Mouse (Mus musculus): ENCODE data around the gene Tpbgl.

Tpbgl gene

DNA sequence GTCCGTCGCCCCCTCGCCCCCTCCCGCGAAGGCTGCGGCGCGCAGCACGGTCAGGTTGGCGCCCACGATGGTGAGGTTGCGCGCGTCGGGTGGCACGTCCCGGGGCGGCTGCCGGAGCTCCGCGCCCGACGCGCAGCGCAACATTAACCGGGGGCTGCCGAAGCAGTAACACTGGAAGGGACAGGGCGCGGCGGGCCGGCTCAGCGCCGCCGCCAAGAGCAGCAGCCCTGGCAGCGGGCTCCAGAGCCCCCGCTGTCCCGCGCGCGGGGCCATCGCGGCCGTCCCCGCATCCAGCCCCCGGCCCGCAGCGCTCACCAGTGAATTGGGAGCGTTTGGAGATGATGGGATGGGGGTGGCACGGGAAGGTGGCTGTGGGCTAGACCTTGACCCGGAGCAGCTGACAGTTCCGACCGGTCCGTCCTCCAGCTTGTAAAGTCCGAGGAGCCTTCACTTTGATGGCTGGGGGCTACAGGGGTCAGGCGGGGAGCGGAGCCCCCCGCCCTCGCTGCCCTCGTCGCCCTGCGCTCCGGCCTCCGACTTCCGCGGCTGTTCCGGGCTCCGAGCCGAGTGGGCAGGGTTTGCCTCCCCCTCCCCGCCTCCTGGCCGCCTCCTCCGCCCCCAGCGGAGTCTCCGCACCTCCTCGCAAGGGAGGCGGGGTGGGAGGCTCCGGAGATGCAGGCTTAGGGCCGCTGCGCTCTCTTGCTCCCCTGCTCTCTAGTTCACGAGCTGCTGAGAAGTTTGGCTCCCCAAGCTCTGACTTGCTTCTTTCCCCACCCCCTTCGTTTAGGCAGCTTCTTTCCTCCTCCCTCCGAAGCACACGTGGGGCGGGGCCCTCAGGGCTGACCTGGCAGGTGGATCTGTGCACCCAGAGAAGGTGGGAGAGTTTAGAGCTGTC lies at the start of gene Tpbgl:
Tpbgl (minus strand) TSS at position 728 of the 895 bp plus-strand sequence.
- DNase-seq: peak; percentile 39 to 41

DNA sequence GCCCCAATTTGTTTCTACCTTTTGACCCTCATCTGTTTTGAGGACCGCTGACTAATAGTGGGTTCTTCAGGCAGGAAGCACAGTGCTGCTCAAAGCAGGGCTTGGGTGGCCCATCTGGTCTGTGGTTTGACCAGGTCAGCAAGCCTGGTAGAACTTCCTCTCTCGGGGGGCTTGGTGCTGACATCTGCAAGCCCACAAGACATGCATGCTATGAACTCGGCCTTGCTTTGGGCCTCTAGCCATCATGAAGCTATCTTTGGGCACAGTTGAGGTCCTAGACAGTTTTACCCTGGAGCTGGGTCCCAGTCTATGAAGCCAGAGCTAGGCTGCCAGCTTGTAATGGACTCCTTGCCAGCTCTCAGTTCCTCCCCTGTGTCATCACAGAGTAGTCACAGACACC lies 48.0 kb upstream of the Tpbgl start:
- DNase-seq: peak in 1 of 2 experiments; percentile 14

DNA sequence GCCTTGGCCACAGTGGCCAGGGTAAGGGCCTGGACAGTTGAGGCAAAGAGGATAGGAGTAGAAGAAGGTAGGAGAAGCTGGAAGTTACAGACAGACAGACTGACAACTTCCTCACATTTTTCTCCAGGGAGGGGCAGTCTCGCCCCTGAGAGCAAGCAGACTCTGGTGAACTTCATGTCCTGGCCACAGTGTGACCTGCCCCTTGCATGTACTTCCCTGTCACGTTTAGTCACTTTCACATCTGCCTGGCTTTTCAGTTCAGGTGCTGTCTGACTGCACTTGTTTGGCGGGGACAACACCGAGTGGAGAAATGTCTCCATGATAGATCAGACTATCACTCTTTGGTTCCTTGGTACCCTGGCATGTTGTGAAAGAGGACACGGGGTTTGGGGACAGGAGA lies 47.3 kb upstream of the Tpbgl start:
- no peak for DNase-seq

DNA sequence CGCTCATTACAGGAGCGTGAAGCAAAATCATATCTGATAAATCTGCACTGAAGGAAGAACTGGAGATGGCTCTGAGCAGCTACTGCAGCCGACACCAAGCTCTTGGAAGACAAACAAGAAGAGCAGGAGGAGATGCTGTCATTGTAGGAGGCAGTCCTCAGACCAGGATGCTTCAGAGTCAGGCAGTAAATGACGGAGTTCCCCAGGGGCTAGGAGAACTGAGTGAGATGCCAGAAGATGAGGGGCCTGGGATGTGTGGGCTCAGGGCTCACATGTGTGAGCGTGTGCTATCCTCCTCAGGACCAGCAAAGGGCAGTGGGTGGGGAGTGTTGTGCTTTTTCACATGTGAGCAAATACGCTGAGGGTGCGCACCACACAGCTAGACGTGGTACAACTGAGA lies 46.3 kb upstream of the Tpbgl start:
- no peak for DNase-seq

DNA sequence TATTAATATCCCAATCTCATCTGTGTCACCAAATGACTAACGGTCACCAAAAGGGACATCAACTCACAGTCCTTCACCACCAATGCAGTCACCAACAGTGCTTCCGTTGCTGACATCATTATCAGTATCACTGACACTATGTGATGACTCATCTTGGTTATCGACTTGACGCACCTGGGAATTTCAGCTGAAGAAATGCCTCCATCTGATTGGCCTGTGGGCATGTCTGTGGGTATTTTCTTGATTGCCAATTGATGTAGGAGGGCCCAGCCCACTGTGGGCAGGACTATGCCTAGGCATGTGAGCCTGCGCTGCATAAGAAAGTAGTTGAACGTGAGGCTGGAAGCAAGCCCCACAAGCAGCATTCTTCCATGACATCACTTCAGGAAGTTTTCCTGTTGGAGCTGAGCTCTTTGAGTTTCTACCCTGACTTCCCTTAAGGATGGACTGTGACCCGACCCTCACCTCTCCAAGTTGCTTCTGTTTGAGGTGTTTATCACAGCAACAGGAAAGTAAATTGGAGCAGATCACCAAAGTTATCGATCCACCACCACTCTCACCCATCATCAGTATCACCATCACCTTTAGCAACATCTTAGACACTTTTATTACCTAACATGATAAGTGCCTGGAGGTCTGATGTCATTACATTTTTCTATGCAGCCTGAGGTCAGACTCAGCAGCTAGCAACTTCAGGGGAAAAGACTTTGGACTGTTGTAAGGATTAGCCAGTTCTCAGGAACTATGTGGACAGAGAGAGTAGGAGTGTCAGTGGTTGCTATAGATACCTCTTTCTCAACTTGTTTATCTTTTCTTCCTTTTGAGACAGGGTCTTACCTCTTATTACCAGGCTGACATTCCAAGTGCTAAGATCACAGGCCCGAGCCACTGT lies 44.9 kb upstream of the Tpbgl start:
- DNase-seq: no peak

DNA sequence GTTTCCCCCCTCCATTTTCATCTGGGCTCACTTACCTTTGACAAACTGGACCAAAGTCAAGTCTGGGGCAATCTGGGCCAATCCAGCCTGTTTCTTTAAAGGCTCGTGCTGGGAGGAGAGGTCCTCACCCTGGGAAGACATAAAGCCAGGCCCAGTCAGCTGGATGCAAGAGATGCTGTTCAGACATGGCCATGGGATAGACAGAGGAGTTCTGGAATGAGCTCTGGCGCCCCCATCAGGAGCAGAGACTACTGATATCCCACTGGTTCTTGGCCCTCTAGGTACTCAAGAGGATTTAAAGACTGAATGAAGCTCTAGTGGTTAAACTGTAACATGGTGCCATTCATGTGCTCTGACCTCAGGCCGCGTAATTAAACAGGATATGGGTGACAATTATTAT lies 44.0 kb upstream of the Tpbgl start:
- DNase-seq: no peak

DNA sequence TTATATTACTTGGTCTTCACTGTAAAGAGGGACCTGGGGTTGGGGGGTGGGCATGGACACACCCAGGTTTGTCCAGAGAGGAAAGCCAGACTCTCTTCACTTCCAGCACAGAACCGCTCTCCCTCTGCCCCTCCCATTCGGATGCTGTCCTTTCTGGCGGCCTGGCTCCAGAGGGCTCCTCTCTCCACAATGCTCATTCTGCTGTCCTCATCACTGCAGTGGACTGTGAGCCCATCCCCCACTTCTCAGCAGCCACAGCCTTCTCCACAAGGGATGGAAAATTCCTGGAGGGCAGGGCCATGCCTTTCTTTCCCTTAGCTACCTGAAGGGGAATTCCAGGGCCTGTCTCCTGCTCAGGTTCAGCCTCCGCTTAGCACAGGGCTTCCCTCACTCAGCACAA lies 41.9 kb upstream of the Tpbgl start:
- no peak for DNase-seq

DNA sequence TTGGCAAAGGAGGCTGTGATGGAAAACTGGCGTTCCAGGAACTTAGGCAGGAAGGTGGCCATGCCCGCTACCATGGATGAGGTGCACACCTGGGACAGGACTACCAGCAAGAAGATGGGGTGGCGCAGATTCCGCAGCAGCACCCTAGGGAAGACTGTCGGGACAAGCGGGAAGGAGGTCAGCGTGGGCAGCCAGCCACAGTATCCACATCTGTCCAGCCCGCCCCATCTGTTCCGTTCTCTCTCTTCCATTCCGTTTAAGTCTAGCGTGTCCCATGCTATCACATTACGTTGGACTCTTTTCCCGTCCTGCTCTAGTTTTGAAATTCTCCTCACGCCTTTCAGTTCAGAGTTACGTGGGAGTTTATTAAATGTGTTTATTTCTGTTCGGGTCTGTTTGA lies 40.2 kb upstream of the Tpbgl start:
- DNase-seq: no peak

DNA sequence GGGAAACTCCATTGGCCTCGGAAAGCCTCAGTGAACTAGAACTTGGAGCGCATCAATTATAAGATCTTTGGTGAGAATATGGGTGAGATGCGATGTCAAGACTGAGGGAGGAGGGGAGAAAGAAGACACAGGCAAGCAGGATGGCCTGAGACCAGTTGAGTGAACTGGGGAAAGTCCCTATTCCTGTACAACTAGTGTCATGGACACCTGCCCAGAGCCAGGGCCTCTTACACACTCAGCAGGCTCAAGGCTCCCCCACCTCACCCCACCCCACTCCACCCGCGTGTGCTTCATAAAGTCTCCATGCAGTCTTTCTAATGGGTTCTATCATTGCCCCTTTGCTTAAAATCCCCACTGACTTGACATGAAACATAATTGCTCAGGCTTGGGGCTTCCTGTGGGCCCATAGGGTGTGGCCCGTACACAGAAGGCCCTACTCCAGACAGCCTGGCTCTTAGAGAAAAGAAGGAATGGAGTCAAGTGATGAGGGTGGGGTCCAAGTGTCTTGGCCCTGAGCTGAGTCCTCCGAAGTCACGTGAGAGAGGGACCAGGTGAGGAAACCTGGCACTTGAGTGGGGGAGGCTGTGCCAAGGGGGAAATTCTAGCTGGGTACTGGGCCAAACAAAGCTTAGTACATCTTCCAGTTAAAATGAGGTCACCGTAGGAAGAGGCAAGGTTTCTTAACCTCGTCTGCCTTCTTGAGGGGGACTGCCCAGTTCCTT lies 39.0 kb upstream of the Tpbgl start:
- DNase-seq: no peak

DNA sequence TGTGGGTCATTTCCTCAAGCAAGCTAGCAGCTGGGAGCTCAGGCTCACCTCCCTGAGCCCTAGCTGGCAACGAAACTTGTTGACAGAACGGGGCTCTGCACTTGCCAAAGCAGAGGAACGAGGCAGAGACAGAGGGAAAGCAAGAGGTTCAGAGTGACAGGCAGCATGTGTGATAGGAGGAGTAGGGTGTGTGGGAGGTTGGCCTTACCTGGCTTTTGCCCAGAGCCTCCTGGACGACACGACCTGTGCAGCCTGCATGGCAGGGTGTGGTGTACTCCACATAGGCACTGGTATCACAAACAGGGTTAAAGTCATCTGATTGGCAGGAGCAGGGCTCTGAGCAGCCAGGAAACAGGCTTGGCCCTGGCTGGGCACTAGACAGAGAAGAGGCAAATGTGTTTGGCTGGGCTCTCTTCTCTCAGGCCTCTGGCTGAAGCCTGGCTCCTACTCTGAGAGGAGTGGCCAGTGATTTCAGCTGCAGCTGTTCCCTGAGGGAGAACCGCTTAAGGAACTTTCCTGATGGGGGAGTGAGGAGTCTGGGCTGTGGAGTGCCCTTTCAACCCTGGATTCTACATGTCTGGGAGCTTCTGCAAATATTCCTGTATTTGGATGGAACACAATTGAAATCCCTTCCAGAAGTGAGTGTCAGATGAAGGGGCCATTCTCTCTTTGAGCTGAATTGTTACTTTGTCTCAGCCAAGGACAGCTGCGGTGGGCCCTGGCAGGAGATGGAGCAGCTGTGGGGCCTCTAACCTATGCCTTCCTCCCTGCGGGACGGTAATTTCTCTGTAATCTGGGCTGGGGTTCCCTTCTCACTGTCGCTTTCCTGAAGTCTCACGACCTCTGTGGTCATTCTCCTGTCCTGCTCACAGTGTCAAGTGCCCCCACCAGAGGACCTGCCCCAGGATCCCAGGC lies 37.9 kb upstream of the Tpbgl start:
- no peak for DNase-seq

DNA sequence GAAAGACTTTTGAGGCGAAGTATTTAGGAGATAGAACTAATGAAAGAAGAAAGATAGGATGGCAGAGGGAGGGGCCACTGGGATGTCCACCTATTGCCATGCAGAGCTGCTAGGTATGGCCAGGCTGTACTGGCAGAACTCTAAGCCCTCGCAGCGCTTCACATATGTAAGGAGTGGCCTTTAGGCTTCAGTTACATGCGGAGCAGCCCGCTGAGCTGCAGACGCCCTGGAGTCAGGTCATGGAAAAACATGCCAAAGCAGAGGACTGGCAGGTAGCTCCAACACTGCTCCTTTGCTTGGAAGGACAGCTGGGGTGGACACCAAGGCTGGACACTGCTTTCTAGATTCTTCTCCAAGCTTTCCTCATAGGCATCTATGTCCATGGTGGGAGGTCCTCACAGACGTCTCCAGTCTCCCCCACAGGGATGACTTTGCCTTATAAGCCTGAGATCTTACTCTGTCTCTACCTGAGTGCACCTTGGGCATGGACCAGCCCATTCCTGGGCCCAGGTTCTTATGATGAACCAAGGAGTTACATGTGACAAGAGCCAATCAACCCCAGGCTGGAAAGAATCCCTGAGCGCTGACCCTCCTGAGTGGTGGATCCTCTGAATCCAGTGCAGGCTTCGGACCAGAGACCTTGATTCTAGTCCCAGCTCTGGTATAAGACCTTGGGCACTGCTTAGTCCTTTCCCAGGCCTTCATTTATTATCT lies 36.8 kb upstream of the Tpbgl start:
- no peak for DNase-seq

DNA sequence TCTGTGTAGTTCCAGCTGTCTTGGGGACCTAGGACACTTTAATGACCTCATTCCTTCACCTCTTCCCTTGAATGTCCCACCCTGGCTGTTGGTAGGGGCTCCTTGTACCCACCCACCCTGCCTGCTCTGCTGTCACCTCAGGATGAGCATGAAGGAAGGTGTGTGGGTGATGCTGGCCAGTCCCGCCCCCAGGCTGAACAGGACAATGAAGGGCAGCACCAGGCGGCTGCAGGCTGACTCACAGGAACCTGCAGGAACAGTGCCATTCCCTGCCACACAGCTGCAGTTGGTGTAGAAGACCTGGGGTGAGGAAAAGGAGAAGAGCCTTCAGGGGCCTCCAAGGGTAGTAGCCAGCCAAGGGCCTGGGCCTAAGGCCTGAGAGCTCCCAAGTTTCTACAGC lies 35.4 kb upstream of the Tpbgl start:
- no peak for DNase-seq

DNA sequence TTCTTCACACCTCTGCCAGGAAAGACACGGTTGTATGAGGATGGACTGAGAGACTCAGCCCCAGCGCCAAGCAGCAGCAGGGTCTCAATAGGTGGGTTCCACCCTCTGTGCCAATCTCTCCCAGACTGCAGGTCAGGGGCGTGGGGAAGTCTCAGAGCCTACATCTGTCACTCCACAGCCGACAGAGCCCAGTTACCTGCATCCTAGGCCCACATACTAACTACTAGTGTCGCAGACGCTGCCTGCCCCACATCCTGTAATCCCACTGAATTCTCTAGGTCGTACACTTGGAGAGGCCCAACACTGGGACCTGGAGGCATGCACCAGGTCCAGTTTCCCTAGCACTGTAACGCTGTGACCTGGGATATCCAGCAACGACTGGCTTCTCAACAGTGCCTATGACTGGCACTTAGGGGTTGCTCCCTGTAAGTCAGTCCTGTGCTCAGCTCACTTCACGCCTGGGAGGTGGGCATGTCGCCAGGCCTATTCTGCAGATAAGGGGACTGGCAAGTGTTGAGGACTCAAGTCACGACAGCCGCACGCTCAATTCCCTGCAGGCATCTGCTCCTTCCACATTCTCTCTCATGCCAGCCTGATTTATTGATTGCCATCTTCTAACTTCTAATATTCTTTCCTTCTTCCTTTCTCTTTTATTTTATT lies 34.8 kb upstream of the Tpbgl start:
- no peak for DNase-seq

DNA sequence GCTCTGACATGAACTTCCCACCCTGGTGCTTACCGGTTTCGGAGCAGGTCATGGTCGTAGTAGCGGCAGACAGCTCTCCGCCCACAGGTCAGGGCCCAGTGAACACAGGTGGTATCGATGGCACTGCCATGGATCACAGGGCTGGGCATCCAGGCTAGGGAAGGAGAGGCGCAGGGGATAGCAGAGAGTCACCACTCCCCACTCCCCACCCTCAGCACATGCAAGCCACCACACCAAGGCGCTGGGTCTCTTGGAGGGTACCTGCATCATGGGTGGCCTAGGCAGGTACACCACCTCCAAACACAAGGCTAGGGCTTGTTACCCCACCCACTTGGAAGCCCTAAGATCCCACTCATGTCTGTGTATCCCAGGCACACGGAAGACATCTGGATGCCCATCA lies 34.2 kb upstream of the Tpbgl start:
- DNase-seq: no peak

DNA sequence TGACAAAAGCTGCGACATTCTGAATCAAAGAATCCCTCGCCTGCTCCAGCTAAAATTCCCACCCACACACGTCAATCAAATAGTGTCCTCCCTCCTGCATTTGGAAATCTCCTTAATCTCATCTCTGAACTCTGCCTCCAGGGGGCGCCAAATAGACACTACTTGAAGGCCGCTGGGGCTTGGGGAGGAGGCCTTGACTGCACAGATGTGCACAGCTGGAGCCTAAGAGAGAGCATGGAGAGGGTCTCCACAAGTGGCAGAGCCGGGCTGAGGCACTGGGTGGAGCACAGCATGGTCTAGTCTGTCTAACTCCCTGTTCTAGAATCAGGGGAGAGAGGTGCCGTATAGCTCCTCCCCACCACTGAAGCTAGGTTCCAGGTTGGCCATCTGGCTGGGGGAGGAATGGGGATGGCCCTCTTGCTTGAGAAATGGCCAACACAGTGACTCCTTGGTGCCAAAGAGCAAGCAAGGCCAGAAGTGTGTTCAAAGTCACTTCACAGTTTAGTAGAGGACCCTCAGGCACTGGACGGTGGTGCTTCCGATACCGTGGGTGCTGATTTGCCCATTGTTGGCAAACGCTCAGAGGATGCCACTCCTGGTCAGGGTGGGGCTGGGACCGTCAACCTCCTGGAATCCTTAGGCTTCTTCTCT lies 32.6 kb upstream of the Tpbgl start:
- DNase-seq: peak; percentile 35 to 74

DNA sequence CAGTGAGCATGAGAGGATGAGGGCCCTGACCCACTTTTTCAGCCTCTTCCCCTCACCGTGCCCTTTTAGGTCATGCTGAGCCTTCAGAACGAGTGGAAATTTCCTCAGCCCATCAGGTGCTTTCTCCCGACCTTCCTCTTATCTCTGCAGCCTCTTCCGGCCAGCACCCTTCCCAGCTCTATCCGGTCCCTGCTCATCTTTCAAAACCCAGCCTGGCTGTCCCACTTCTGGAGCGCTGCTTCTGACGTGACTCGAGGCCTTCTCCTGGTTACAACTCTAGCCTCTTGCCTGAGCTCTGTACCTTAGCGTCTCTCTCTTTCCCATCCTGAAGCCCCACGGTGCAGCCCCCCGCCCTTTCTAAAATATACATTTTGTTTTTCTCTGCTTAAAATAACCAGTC lies 27.3 kb upstream of the Tpbgl start:
- no peak for DNase-seq

DNA sequence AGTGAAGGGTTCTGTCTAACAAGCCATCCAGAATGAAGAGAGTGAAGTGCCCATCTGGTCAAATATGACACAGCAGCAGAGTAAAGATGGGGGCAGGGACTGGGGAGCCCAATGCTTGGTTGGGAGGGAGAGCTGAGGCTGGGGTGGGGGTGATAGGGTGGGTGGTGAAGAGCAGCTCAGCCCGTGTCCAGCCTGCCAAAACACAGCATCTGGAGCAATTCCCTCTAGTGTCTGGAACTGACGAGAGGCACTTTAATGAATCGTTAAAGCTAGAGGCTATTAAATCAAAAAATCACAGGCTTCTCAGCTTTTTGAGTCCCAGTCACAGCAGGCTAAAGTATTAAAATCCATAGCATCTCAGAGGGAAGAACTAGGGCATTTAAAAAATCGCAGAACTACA lies 22.7 kb upstream of the Tpbgl start:
- no peak for DNase-seq

DNA sequence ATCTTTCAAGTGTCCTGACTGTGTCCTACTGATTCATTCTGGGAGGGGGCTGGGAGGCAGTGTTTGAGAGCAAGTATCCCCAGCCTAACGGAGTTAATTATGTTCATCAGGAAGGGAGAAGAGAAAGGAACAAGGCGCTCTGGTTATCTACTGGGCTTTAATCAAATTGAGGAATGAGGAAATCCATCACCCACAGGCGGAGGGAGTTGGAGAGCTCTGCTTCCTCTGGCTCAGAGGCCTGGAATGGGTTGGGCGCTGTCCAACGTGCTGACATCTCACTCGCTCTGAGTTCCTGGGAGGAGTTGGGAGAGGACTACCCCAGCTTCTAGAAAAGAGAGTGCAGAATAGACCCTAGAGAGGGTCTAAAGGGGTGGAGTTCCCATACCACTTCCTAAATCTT lies 21.7 kb upstream of the Tpbgl start:
- DNase-seq: peak in 1 of 2 experiments; percentile 15

DNA sequence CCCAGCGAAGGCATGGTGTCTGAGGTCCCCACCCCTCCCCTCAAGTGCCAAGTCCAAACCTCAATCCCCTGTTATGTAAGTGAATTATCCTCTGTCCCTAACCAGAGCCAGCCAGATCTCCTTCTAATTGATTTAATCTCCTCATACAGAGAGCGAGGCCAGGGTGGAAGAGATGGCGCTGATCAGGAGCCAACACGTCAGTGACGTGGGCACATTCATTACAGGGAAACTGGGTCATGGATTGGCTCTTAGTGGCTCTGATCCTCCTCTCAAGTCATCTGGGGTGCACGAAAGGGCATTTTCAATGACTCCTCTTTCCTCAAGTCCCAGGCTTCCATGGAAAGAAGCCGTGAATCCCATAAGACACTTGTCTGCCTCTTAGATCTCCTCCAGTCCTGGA lies 17.8 kb upstream of the Tpbgl start:
- no peak for DNase-seq

DNA sequence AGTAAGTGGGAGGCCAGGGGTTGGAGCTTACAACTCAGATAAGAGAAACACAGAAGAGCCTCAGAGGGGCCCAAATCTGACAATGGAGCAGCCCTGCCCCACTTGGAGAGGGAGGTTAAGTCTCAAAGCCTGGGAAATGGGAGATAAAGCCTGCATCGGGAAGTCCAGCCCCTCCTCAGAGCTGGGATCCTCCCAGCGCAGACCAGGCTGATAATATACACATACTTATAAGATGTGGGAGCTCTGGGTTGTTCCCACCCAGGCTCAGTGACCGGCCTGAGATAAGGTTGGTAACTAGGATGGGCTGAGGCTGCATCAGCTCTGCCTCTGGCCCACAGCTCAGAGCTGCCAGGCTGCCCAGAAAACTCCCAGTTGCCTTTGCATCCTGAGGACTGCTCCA lies 15.2 kb upstream of the Tpbgl start:
- DNase-seq: no peak
